Mouse (Mus musculus): Measurements from ENCODE around the gene Slc17a9.

GRCm38 (mm10) chr2:180692630-180693029 lies 32.4 kb upstream of the Slc17a9 start:
- TF ChIP-seq CTCF (IDR thresholded peaks at IDR 0.05; ENCODE audit: extremely low read depth, insufficient read depth, low read length) (no peak), POLR2A (IDR thresholded peaks at IDR 0.05; ENCODE audit: extremely low read depth, insufficient read depth, low read length) (no peak)
